Mouse (Mus musculus): ENCODE measurements around the gene Camk1g. TPM values are rescaled to one million over a fixed set of nuclear protein-coding genes. Genes with fewer than 3 reads are reported as not detected.

Camk1g gene
- total and polyA plus RNA-seq, 3 experiments, result not detected

DNA sequence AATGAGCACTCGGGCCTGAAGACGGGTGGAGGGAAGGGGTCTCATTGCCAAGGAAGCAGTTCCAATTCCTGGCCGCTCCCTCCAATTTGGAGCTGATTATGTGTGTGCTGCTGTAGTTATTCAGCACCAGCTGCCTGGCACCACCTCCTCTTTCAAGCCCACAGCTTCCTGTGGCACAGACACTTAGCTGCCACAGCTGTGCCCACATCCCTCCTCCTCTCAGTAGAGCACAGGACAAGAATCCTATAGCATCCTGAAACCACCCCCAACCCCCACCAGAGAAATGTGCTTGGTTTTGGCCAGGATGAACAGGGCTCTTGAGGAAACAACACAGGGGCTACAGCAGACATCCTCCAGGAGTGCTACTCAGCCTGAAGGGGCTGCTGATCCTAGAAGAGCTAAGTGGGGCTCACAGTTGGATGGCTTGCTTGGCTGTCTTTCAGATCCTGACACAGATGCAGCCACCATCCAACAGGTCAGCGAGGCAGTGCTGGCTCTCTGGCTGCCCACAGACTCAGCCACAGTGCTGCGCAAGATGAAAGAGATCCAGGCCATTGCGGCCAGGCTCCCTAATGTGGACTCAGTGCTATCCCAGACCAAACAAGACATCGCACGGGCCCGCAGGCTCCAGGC lies 31.6 kb downstream of the Camk1g start:
- H3K27ac ChIP-seq (ENCODE audit: insufficient read depth, low read depth), result no peak overlapping the region
- H3K36me3 ChIP-seq (replicated peaks in 1 of 2; ENCODE audit: control insufficient read depth in 1 of 2, insufficient read depth in 1 of 2, low read length in 1 of 2), result peaks cover 0 to 2% of the 10 kb centered on the region in 2 experiments
- no peak for DNase-seq (ENCODE audit: extremely low read depth)
- in situ Hi-C loops (cut with MboI; ENCODE audit: low pct_ligation_motif_present, low pct_unique_long_range_greater_than_20kb, low sequenced_read_pairs), result no loop called here
- no peaks in the 10 kb centered on the region for H3K27me3 ChIP-seq (replicated peaks)
- H3K9me3 ChIP-seq (replicated peaks; ENCODE audit: low read length), result no peaks in the 10 kb centered on the region
- H3K4me2 ChIP-seq (ENCODE audit: insufficient read depth, low read depth, poor library complexity, severe bottlenecking), result no peak overlapping the region
- TF ChIP-seq BHLHE40 (IDR thresholded peaks at IDR 0.05; ENCODE audit: low read depth, low read length) (no peak), ZMIZ1 (IDR thresholded peaks at IDR 0.05; ENCODE audit: low read depth, low read length) (no peak), MAFK (IDR thresholded peaks at IDR 0.05; ENCODE audit: insufficient replicate concordance, low read length) (no peak), IRF4 (IDR thresholded peaks at IDR 0.05; ENCODE audit: low read depth, low read length) (no peak), SMC3 (IDR thresholded peaks at IDR 0.05; ENCODE audit: low read depth, low read length) (no peak), JUN (IDR thresholded peaks at IDR 0.05; ENCODE audit: insufficient read depth, low read depth, low read length) (no peak), ETS1 (conservative IDR thresholded peaks at IDR 0.05; ENCODE audit: low read depth, low read length) (no peak), USF2 (conservative IDR thresholded peaks at IDR 0.05; ENCODE audit: low read depth, low read length) (no peak), KAT2A (IDR thresholded peaks at IDR 0.05; ENCODE audit: insufficient replicate concordance, low read length) (no peak), E2F4 (IDR thresholded peaks at IDR 0.05; ENCODE audit: insufficient replicate concordance, low read depth, low read length) (no peak), CTCF (conservative IDR thresholded peaks at IDR 0.05 in 1 of 2, IDR thresholded peaks at IDR 0.05 in 1 of 2; ENCODE audit: low read depth in 2 of 2, low read length in 2 of 2) (no peak), ZNF384 (IDR thresholded peaks at IDR 0.05; ENCODE audit: low read depth, low read length) (no peak), POLR2AphosphoS2 (IDR thresholded peaks at IDR 0.05; ENCODE audit: low read depth, low read length) (no peak), TCF12 (IDR thresholded peaks at IDR 0.05; ENCODE audit: low read depth, low read length) (no peak), MXI1 (IDR thresholded peaks at IDR 0.05; ENCODE audit: low read depth, low read length) (no peak), MEF2A (IDR thresholded peaks at IDR 0.05; ENCODE audit: borderline replicate concordance, low read depth, low read length) (no peak), USF1 (IDR thresholded peaks at IDR 0.05; ENCODE audit: low read depth, low read length) (no peak), EP300 (IDR thresholded peaks at IDR 0.05; ENCODE audit: low read length) (no peak)
- H3K4me1 ChIP-seq (ENCODE audit: control insufficient read depth in 1 of 2, insufficient read depth in 2 of 2), result peaks cover 0 to 39% of the 10 kb centered on the region in 2 experiments; a peak in 2 of 4 replicates
- dilution Hi-C loops (cut with MboI; ENCODE audit: extremely low pct_ligation_motif_present, extremely low pct_unique_long_range_greater_than_20kb, low sequenced_read_pairs), result no loop called here
- no peak overlapping the region for H3K9ac ChIP-seq (ENCODE audit: insufficient read depth, low read depth)
- H3K4me3 ChIP-seq (replicated peaks in 1 of 3; ENCODE audit: low read depth in 2 of 3, low read length in 2 of 3, poor library complexity in 1 of 3), result no peak overlapping the region
- no peaks in the 10 kb centered on the region for H3K79me2 ChIP-seq (replicated peaks; ENCODE audit: control insufficient read depth, extremely low read depth, insufficient read depth, poor library complexity, severe bottlenecking)

GRCm38 (mm10) chr1:193337787-193338310 lies 32.2 kb downstream of the Camk1g start:
- Histone ChIP-seq H3K9me3 (replicated peaks; ENCODE audit: low read length) (no peaks in the 10 kb centered on the region), H3K27me3 (replicated peaks) (no peaks in the 10 kb centered on the region), H3K27ac (ENCODE audit: insufficient read depth, low read depth) (no peak overlapping the region), H3K4me1 (ENCODE audit: control insufficient read depth in 1 of 2, insufficient read depth in 2 of 2) (peaks cover 0 to 35% of the 10 kb centered on the region in 2 experiments; a peak in 2 of 4 replicates), H3K79me2 (replicated peaks; ENCODE audit: control insufficient read depth, extremely low read depth, insufficient read depth, poor library complexity, severe bottlenecking) (no peaks in the 10 kb centered on the region), H3K4me3 (replicated peaks in 1 of 3; ENCODE audit: low read depth in 2 of 3, low read length in 2 of 3, poor library complexity in 1 of 3) (no peak overlapping the region), H3K36me3 (replicated peaks in 1 of 2; ENCODE audit: control insufficient read depth in 1 of 2, insufficient read depth in 1 of 2, low read length in 1 of 2) (no peaks in the 10 kb centered on the region), H3K4me2 (ENCODE audit: insufficient read depth, low read depth, poor library complexity, severe bottlenecking) (no peak overlapping the region), H3K9ac (ENCODE audit: insufficient read depth, low read depth) (no peak overlapping the region)
- TF ChIP-seq NRF1 (IDR thresholded peaks at IDR 0.05; ENCODE audit: low read depth, low read length) (no peak), PAX5 (IDR thresholded peaks at IDR 0.05; ENCODE audit: low read length) (no peak), MAFK (IDR thresholded peaks at IDR 0.05; ENCODE audit: insufficient replicate concordance, low read length) (no peak), EP300 (IDR thresholded peaks at IDR 0.05; ENCODE audit: low read length) (no peak), HCFC1 (IDR thresholded peaks at IDR 0.05; ENCODE audit: low read depth, low read length) (no peak), JUN (IDR thresholded peaks at IDR 0.05; ENCODE audit: insufficient read depth, low read depth, low read length) (no peak), MAX (IDR thresholded peaks at IDR 0.05; ENCODE audit: low read length) (no peak), POLR2A (IDR thresholded peaks at IDR 0.05; ENCODE audit: low read depth, low read length) (no peak), ETS1 (conservative IDR thresholded peaks at IDR 0.05; ENCODE audit: low read depth, low read length) (no peak), ELF1 (IDR thresholded peaks at IDR 0.05; ENCODE audit: low read depth, low read length) (no peak), MXI1 (IDR thresholded peaks at IDR 0.05; ENCODE audit: low read depth, low read length) (no peak), POLR2AphosphoS2 (IDR thresholded peaks at IDR 0.05; ENCODE audit: low read depth, low read length) (no peak), CHD1 (IDR thresholded peaks at IDR 0.05; ENCODE audit: low read depth, low read length) (no peak), TCF12 (IDR thresholded peaks at IDR 0.05; ENCODE audit: low read depth, low read length) (no peak), SMC3 (IDR thresholded peaks at IDR 0.05; ENCODE audit: low read depth, low read length) (no peak)
- no peak for DNase-seq (ENCODE audit: extremely low read depth)
- dilution Hi-C loops (cut with MboI; ENCODE audit: extremely low pct_ligation_motif_present, extremely low pct_unique_long_range_greater_than_20kb, low sequenced_read_pairs), result no loop called here
- in situ Hi-C loops (cut with MboI; ENCODE audit: low pct_ligation_motif_present, low pct_unique_long_range_greater_than_20kb, low sequenced_read_pairs), result no loop called here
